Mouse (Mus musculus): ENCODE measurements around the gene Ralb.

Gene Ralb

GRCm38 (mm10) chr1:119525004-119525444 lies 20.4 kb upstream of the Ralb start:
- in situ Hi-C loops (cut with MseI, MboI), result no loop called here

- in situ Hi-C loops (cut with MseI, MboI), result no loop called here
Observed at GRCm38 (mm10) chr1:119523826-119524225, 19.2 kb upstream of the Ralb start.

- in situ Hi-C loops (cut with MseI, MboI), result no loop called here
Observed at GRCm38 (mm10) chr1:119523369-119523768, 18.8 kb upstream of the Ralb start.

- in situ Hi-C loops (cut with MseI, MboI), result no loop called here
Observed at GRCm38 (mm10) chr1:119522726-119523125, 18.1 kb upstream of the Ralb start.

GRCm38 (mm10) chr1:119521681-119522080 lies 17.1 kb upstream of the Ralb start:
- in situ Hi-C loops (cut with MseI, MboI), result no loop called here

GRCm38 (mm10) chr1:119521029-119521428 lies 16.4 kb upstream of the Ralb start:
- in situ Hi-C loops (cut with MseI, MboI), result no loop called here

GRCm38 (mm10) chr1:119519286-119519685 lies 14.7 kb upstream of the Ralb start:
- in situ Hi-C loops (cut with MseI, MboI), result no loop called here

GRCm38 (mm10) chr1:119518786-119519185 lies 14.2 kb upstream of the Ralb start:
- in situ Hi-C loops (cut with MseI, MboI), result no loop called here

GRCm38 (mm10) chr1:119518060-119518459 lies 13.5 kb upstream of the Ralb start:
- in situ Hi-C loops (cut with MseI, MboI), result no loop called here

GRCm38 (mm10) chr1:119510857-119511256 lies 6.3 kb upstream of the Ralb start:
- in situ Hi-C loops (cut with MseI, MboI), result no loop called here

- in situ Hi-C loops (cut with MseI, MboI), result no loop called here
Observed at GRCm38 (mm10) chr1:119510409-119510808, 5.8 kb upstream of the Ralb start.

- in situ Hi-C loops (cut with MseI, MboI), result no loop called here
Observed at GRCm38 (mm10) chr1:119509474-119509873, 4.9 kb upstream of the Ralb start.

- in situ Hi-C loops (cut with MseI, MboI), result no loop called here
Observed at GRCm38 (mm10) chr1:119508548-119508947, 4.0 kb upstream of the Ralb start.

- in situ Hi-C loops (cut with MseI, MboI), result no loop called here
Observed at GRCm38 (mm10) chr1:119505951-119506350, 1.4 kb upstream of the Ralb start.

- in situ Hi-C loops (cut with MseI, MboI), result no loop called here
Observed at GRCm38 (mm10) chr1:119503808-119504207, 786 bp downstream of the Ralb start.

- in situ Hi-C loops (cut with MseI, MboI), result no loop called here
Observed at GRCm38 (mm10) chr1:119503181-119503580, 1.4 kb downstream of the Ralb start.

GRCm38 (mm10) chr1:119502729-119503128 lies 1.9 kb downstream of the Ralb start:
- in situ Hi-C loops (cut with MseI, MboI), result no loop called here

- in situ Hi-C loops (cut with MseI, MboI), result no loop called here
Observed at GRCm38 (mm10) chr1:119501881-119502280, 2.7 kb downstream of the Ralb start.

GRCm38 (mm10) chr1:119499456-119499855 lies 5.1 kb downstream of the Ralb start:
- in situ Hi-C loops (cut with MseI, MboI), result no loop called here

GRCm38 (mm10) chr1:119498536-119499231 lies 5.9 kb downstream of the Ralb start:
- in situ Hi-C loops (cut with MseI, MboI), result no loop called here

GRCm38 (mm10) chr1:119497346-119498004 lies 7.1 kb downstream of the Ralb start:
- in situ Hi-C loops (cut with MseI, MboI), result no loop called here

GRCm38 (mm10) chr1:119495396-119495775 lies 9.2 kb downstream of the Ralb start:
- in situ Hi-C loops (cut with MseI, MboI), result no loop called here

- in situ Hi-C loops (cut with MseI, MboI), result no loop called here
Observed at GRCm38 (mm10) chr1:119494712-119495395, 9.7 kb downstream of the Ralb start.

All from mouse trophoblast stem cell (cell line).